Mouse (Mus musculus) bone marrow macrophage, adult 2 months (primary cell): ENCODE results near the gene Srrt.

Experiments used
- CTCF ChIP-seq: IDR thresholded peaks from 2 replicates; pipeline ENCODE4 v1.5.1; 2012; ENCODE audit warnings: low read depth, mild to moderate bottlenecking, low read length, moderate library complexity
- POLR2A ChIP-seq: IDR thresholded peaks from 2 replicates; pipeline ENCODE4 v1.6.1; 2012; ENCODE audit warnings: mild to moderate bottlenecking, low read depth, low read length, borderline replicate concordance

GRCm38 (mm10) chr5:137295296-137295695 is 12.2 kb downstream of the Srrt start:
- no peak for TF ChIP-seq CTCF
- no peak for TF ChIP-seq POLR2A
